Comparison of ENCODE assay signal across 28 mouse cellular contexts in genomic region chr9:60817585-60817984, GRCm38 (mm10). TPM values are rescaled to one million over a fixed set of nuclear protein-coding genes. Genes with fewer than 3 reads are reported as not detected.
DNase-seq lines count a peak whose midpoint lies in the region; ATAC-seq and TF ChIP-seq lines count a peak whose summit lies in the region.
"Had no signal": no experiment of that assay in that cellular context is flagged by ENCODE, and none has a peak within 500 bp of the region (broad histone marks: within the 10 kb centered on the region; RNA-seq: fewer than 3 reads in every experiment).

No protein-coding gene starts in this region.

- no peak overlapping the region for H3K9ac ChIP-seq in heart, adult 2 months (ENCODE audit: low read depth, low read length)
- no peak overlapping the region for H3K9ac ChIP-seq in intestine, embryonic 15.5 days
- H3K9ac ChIP-seq in kidney, embryonic 16.5 days (replicated peaks; ENCODE audit: low read length), result no peak overlapping the region
- H3K9ac ChIP-seq in forebrain, embryonic 12.5 days, result no peak overlapping the region
- H3K9ac ChIP-seq: heart, embryonic 15.5 days; liver, embryonic 12.5 days; liver, postnatal 0 days had no signal

- 57% methylated on average over 5 of the region's 5 CpGs for WGBS in heart, adult 2 months
- WGBS in intestine, embryonic 15.5 days, result 75% methylated on average over 5 of the region's 5 CpGs
- 64% methylated on average over 5 of the region's 5 CpGs for WGBS in kidney, embryonic 16.5 days
- WGBS in small intestine, adult 2 months, result 33% methylated on average over 5 of the region's 5 CpGs
- 93% methylated on average over 5 of the region's 5 CpGs for WGBS in forebrain, embryonic 12.5 days

- peaks cover 4% of the 10 kb centered on the region for H3K79me2 ChIP-seq in heart, adult 2 months (replicated peaks; ENCODE audit: control insufficient read depth, insufficient read depth, low read length)

- H3K36me3 ChIP-seq in heart, adult 2 months (ENCODE audit: control insufficient read depth, insufficient read depth, low read length), result no peaks in the 10 kb centered on the region; the same call in 1 of the 2 replicates
- H3K36me3 ChIP-seq in intestine, embryonic 15.5 days, result no peaks in the 10 kb centered on the region
- no peaks in the 10 kb centered on the region for H3K36me3 ChIP-seq in kidney, embryonic 16.5 days (ENCODE audit: insufficient read depth, low read length)
- 0 out of 2 replicates have a peak, but pooled peaks cover 2% of the 10 kb centered on the region for H3K36me3 ChIP-seq in small intestine, adult 2 months (ENCODE audit: control insufficient read depth, insufficient read depth, low read length)
- no peaks in the 10 kb centered on the region for H3K36me3 ChIP-seq in forebrain, embryonic 12.5 days (replicated peaks)
- H3K36me3 ChIP-seq: G1E; heart, embryonic 15.5 days; liver, embryonic 12.5 days had no signal

- peak overlapping the region; percentile 27 for H3K27ac ChIP-seq in heart, adult 2 months
- 0 out of 2 replicates have a peak overlapping the region, but pooled peaks have one; percentile 24 for H3K27ac ChIP-seq in intestine, embryonic 15.5 days
- no peak overlapping the region for H3K27ac ChIP-seq in kidney, embryonic 16.5 days (ENCODE audit: low read length)
- H3K27ac ChIP-seq in small intestine, adult 2 months (ENCODE audit: insufficient read depth, low read depth, low read length), result peak overlapping the region; percentile 72
- H3K27ac ChIP-seq in forebrain, embryonic 12.5 days, result no peak overlapping the region
- H3K27ac ChIP-seq: heart, embryonic 15.5 days; liver, embryonic 12.5 days; stomach, postnatal 0 days had no signal

- no peaks in the 10 kb centered on the region for H3K27me3 ChIP-seq in heart, adult 2 months (ENCODE audit: control insufficient read depth, insufficient read depth, low read length)
- H3K27me3 ChIP-seq in intestine, embryonic 15.5 days (replicated peaks), result no peaks in the 10 kb centered on the region
- no peaks in the 10 kb centered on the region for H3K27me3 ChIP-seq in kidney, embryonic 16.5 days (ENCODE audit: insufficient read depth, low read length)
- H3K27me3 ChIP-seq in small intestine, adult 2 months (ENCODE audit: control insufficient read depth, insufficient read depth, low read length), result no peaks in the 10 kb centered on the region
- H3K27me3 ChIP-seq in forebrain, embryonic 12.5 days, result no peaks in the 10 kb centered on the region
- H3K27me3 ChIP-seq: heart, embryonic 15.5 days; liver, embryonic 12.5 days; Patski had no signal

- ATAC-seq in intestine, embryonic 15.5 days, result peak; percentile 57
- ATAC-seq in kidney, embryonic 16.5 days (ENCODE audit: low FRiP score, low TSS enrichment), result 0 out of 2 replicates have a peak, but pooled peaks have one; percentile 24
- no peak for ATAC-seq in forebrain, embryonic 12.5 days (ENCODE audit: low FRiP score)
- ATAC-seq: forebrain, embryonic 14.5 days; hindbrain, embryonic 16.5 days; liver, embryonic 12.5 days; liver, postnatal 0 days; midbrain, embryonic 16.5 days; Patski had no signal

- no peak for TF ChIP-seq CTCF in heart, adult 2 months (IDR thresholded peaks at IDR 0.05)
- TF ChIP-seq CTCF in small intestine, adult 2 months (IDR thresholded peaks at IDR 0.05; ENCODE audit: extremely low read depth, insufficient read length, insufficient replicate concordance, low read depth, low read length), result no peak

- TF ChIP-seq POLR2A in heart, adult 2 months (IDR thresholded peaks at IDR 0.05; ENCODE audit: insufficient read depth, low read depth, low read length), result no peak
- TF ChIP-seq POLR2A in small intestine, adult 2 months (IDR thresholded peaks at IDR 0.05; ENCODE audit: low read depth, low read length), result no peak

- intact Hi-C loops in heart, adult 2 months (cut with DNase I), result no loop called here

- H3K4me1 ChIP-seq in heart, adult 2 months (ENCODE audit: control insufficient read depth, insufficient read depth, low read length), result peaks cover 14% of the 10 kb centered on the region
- H3K4me1 ChIP-seq in intestine, embryonic 15.5 days (replicated peaks), result peaks cover 27% of the 10 kb centered on the region
- H3K4me1 ChIP-seq in kidney, embryonic 16.5 days (ENCODE audit: insufficient read depth, low read length), result peaks cover 21% of the 10 kb centered on the region
- H3K4me1 ChIP-seq in small intestine, adult 2 months (ENCODE audit: control insufficient read depth, insufficient read depth, insufficient read length, low read length), result peaks cover 16% of the 10 kb centered on the region; the same call in 1 of the 2 replicates
- peaks cover 12% of the 10 kb centered on the region for H3K4me1 ChIP-seq in forebrain, embryonic 12.5 days

- DNase-seq in heart, adult 2 months, result no peak
- DNase-seq in heart, adult 8-10 months (ENCODE audit: low spot score), result no peak
- DNase-seq in cerebellum, adult 18-20 months, result no peak
- DNase-seq: adrenal gland, postnatal 25 days; cerebellum, adult 8-10 months; cerebellum, postnatal 25 days; gastrocnemius, postnatal 10 days; layer of hippocampus, postnatal 36 days; left cerebral cortex, postnatal 4 days; liver, postnatal 0 days; lung, postnatal 36 days; right cerebral cortex, postnatal 25 days; thymus, adult 18-20 months; thymus, postnatal 25 days had no signal

- H3K4me3 ChIP-seq in heart, adult 2 months, result no peak overlapping the region
- H3K4me3 ChIP-seq in intestine, embryonic 15.5 days (replicated peaks), result no peak overlapping the region
- H3K4me3 ChIP-seq in kidney, embryonic 16.5 days (ENCODE audit: low read length), result no peak overlapping the region
- peak overlapping the region; percentile 16; the same call in 1 of the 2 replicates for H3K4me3 ChIP-seq in small intestine, adult 2 months (ENCODE audit: low read depth, low read length)
- H3K4me3 ChIP-seq in forebrain, embryonic 12.5 days (replicated peaks), result no peak overlapping the region
- H3K4me3 ChIP-seq: heart, embryonic 10.5 days; heart, embryonic 15.5 days; liver, embryonic 12.5 days had no signal

- H3K4me2 ChIP-seq in intestine, embryonic 15.5 days (replicated peaks), result no peak overlapping the region
- H3K4me2 ChIP-seq in kidney, embryonic 16.5 days (replicated peaks; ENCODE audit: low read depth, low read length), result no peak overlapping the region
- H3K4me2 ChIP-seq in forebrain, embryonic 12.5 days, result no peak overlapping the region
- H3K4me2 ChIP-seq: heart, embryonic 15.5 days; liver, embryonic 12.5 days; midbrain, embryonic 11.5 days had no signal

- no peak for TF ChIP-seq EP300 in heart, adult 2 months (IDR thresholded peaks at IDR 0.05; ENCODE audit: insufficient read depth, low read depth, low read length)

- no peaks in the 10 kb centered on the region for H3K9me3 ChIP-seq in intestine, embryonic 15.5 days
- no peaks in the 10 kb centered on the region for H3K9me3 ChIP-seq in kidney, embryonic 16.5 days (ENCODE audit: low read length)
- H3K9me3 ChIP-seq in forebrain, embryonic 12.5 days, result no peaks in the 10 kb centered on the region
- H3K9me3 ChIP-seq: G1E; heart, embryonic 10.5 days; heart, embryonic 15.5 days; liver, embryonic 12.5 days had no signal

RNA-seq across cellular contexts. Expression of gene Uaca, which starts 23.2 kb away (rescaled TPM):
- total RNA-seq in heart, adult 2 months (2021), result 10 to 100 TPM; 42.7 to 53.5 TPM
- polyA plus RNA-seq in heart, adult 2 months (2012; rRNA removed), result 10.6 and 14.8 TPM in 2 replicates
- 10 to 100 TPM; 47.1 to 58.4 (median 50.7) TPM for total RNA-seq in heart, adult 8-10 months (2022)
- 56.3 and 58.8 TPM in 2 replicates for polyA plus RNA-seq in intestine, embryonic 15.5 days (2015; fragmentation: Nextera tagmentation; extraction: Ambion mirVana)
- 38.0 and 40.4 TPM in 2 replicates for polyA plus RNA-seq in kidney, embryonic 16.5 days (2015; fragmentation: Nextera tagmentation; extraction: Ambion mirVana)
- 7.9 and 23.3 TPM in 2 replicates for polyA plus RNA-seq in small intestine, adult 2 months (2012; rRNA removed)
- 32.4 and 32.5 TPM in 2 replicates for polyA plus RNA-seq in forebrain, embryonic 12.5 days (2016; fragmentation: Nextera tagmentation; extraction: Ambion mirVana)
- polyA plus RNA-seq: G1E had no signal

Comparison
In these comparisons a context has a peak if more than half of its experiments do, and no peak if none do; other contexts are left out.
1. H3K27ac ChIP-seq: peak in heart, adult 2 months (single experiment), intestine, embryonic 15.5 days (single experiment) and small intestine, adult 2 months (single experiment); none in kidney, embryonic 16.5 days (single experiment) and forebrain, embryonic 12.5 days (single experiment).